Mouse (Mus musculus): ENCODE results near the gene Hus1b.
A peak's percentile ranks its signal among the peaks of the same experiment; 100 is the strongest.

Gene Hus1b

GRCm38 (mm10) chr13:30947540-30947939, at the start of gene Hus1b:
Gene Hus1b, minus strand, starts transcription at chr13:30947759.
- DNase-seq, result no peak

- no peak for DNase-seq
Observed at GRCm38 (mm10) chr13:30994249-30994858, 46.8 kb upstream of the Hus1b start.

GRCm38 (mm10) chr13:30993819-30994218, 46.3 kb upstream of the Hus1b start:
- DNase-seq, result peak; percentile 74

- DNase-seq, result no peak
Observed at GRCm38 (mm10) chr13:30990233-30990632, 42.7 kb upstream of the Hus1b start.

GRCm38 (mm10) chr13:30989710-30990109, 42.2 kb upstream of the Hus1b start:
- DNase-seq, result no peak

- DNase-seq, result no peak
Observed at GRCm38 (mm10) chr13:30987686-30988085, 40.1 kb upstream of the Hus1b start.

GRCm38 (mm10) chr13:30986934-30987455, 39.4 kb upstream of the Hus1b start:
- peak; percentile 20 for DNase-seq

GRCm38 (mm10) chr13:30985598-30986466, 38.3 kb upstream of the Hus1b start:
- peak; percentile 65 for DNase-seq

- no peak for DNase-seq
Observed at GRCm38 (mm10) chr13:30985275-30985597, 37.7 kb upstream of the Hus1b start.

- peak; percentile 74 for DNase-seq
Observed at GRCm38 (mm10) chr13:30981666-30982065, 34.1 kb upstream of the Hus1b start.

GRCm38 (mm10) chr13:30978224-30978623, 30.7 kb upstream of the Hus1b start:
- no peak for DNase-seq

GRCm38 (mm10) chr13:30976536-30977084, 29.1 kb upstream of the Hus1b start:
- no peak for DNase-seq

GRCm38 (mm10) chr13:30974247-30974630, 26.7 kb upstream of the Hus1b start:
- no peak for DNase-seq

GRCm38 (mm10) chr13:30973501-30974246, 26.1 kb upstream of the Hus1b start, which contains the start of the genes Exoc2 and Gm5447:
Gene Exoc2, minus strand, starts transcription at chr13:30974093.
Gene Gm5447, plus strand, starts transcription at chr13:30974204.
- DNase-seq, result peak; percentile 85

- no peak for DNase-seq
Observed at GRCm38 (mm10) chr13:30972102-30972501, 24.5 kb upstream of the Hus1b start.

GRCm38 (mm10) chr13:30971047-30971446, 23.5 kb upstream of the Hus1b start:
- no peak for DNase-seq

- DNase-seq, result peak; percentile 30
Observed at GRCm38 (mm10) chr13:30968311-30968710, 20.8 kb upstream of the Hus1b start.

- DNase-seq, result no peak
Observed at GRCm38 (mm10) chr13:30966507-30966911, 18.9 kb upstream of the Hus1b start.

- DNase-seq, result no peak
Observed at GRCm38 (mm10) chr13:30961932-30962331, 14.4 kb upstream of the Hus1b start.

- no peak for DNase-seq
Observed at GRCm38 (mm10) chr13:30960714-30961113, 13.2 kb upstream of the Hus1b start.

GRCm38 (mm10) chr13:30953580-30953979, 6.0 kb upstream of the Hus1b start:
- no peak for DNase-seq

GRCm38 (mm10) chr13:30952044-30952443, 4.5 kb upstream of the Hus1b start:
- no peak for DNase-seq

GRCm38 (mm10) chr13:30949181-30949580, 1.6 kb upstream of the Hus1b start:
- no peak for DNase-seq

Data from lung, postnatal 14 days (tissue).